Mouse (Mus musculus): ENCODE measurements around the gene Atp7a.
"Not testable (repeated sequence)": the region's sequence is repeated elsewhere in the genome, so short reads cannot be mapped to it uniquely, and the experiment has no call there.

Atp7a gene

DNA sequence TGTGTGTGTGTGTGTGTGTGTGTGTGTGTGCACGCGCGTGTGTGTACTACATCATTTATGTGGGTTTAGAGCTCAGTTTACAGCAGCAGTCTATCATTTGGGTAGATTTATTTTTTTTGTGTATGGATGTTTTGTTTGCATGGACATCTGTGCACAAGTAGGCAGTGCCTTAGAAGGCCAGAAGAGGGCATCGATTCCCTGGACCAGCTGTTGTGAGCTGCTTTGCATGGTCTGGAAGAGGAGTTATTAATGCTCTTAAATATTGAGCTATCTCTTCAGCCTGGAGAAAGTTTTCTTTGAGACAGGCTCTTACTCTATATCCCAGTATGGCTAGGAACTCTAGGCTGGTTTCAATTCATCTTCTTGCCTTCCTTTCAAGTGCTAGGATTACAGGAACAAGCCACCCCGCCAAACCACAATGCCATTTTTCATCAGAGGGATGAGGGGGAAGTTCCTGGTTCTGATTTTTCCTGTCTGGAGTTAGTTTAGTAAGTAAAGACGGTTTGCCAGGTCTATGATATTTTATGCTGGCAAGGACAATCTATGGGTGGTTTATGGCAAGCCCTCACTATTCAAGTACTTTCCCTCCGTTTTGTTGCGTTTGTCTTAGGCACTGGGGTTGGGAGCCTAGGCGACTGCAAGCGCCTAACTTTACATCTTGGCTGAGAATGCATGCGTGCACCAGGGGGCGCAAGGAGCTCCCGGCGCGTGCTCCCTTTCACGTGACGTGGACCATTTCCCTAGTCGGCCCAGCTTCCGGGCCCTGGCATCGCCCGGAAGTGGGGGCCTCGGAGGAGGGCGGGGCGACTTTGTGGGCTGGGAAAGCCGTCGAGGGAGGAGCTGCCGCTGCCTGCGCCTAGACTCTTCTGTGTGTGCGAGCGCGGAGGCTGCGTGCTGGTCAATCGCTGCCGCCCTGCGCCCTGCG, at the start of gene Atp7a:
Gene Atp7a, plus strand, starts transcription at position 859 of the 925 bp plus-strand sequence.
- peak; percentile 90 to 93 for DNase-seq

DNA sequence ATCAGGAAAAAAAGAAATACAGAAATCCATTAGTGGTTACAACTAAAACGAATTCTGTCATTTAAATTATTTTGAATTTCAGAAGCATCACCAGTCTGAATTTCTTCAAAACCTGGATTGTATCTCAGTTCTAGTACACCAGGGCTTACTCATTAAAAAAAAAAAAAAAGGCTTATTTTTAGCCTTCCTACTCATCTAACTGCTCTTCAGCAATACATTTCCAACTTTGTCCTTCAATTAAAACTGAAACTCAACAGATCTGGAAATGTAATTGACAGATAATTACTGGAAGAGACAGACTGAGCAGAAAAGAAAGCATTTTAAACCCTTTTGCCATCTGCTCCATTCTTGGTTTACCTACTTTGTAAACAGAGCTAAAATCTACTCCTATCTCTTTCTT, 25.5 kb upstream of the Atp7a start:
- no peak for DNase-seq

DNA sequence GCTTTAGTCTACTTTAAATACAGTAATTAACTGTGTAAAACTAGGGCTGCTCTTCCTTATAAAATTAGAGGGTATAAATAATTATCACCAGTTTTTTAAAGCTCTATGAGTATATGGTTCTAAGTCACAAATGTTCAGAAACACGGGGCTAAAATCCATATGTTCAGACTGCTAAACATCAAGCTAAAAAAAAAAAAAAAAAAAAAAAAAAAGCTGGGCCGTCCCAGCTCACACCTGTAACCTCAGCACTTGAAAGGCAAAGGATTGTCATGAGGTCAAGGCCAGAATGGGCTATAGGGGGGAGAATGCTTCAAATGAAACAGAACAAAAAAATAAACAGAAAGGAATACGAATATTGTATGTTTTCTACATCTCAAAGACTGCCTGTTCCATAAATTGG, 16.3 kb upstream of the Atp7a start:
- DNase-seq, result no peak

DNA sequence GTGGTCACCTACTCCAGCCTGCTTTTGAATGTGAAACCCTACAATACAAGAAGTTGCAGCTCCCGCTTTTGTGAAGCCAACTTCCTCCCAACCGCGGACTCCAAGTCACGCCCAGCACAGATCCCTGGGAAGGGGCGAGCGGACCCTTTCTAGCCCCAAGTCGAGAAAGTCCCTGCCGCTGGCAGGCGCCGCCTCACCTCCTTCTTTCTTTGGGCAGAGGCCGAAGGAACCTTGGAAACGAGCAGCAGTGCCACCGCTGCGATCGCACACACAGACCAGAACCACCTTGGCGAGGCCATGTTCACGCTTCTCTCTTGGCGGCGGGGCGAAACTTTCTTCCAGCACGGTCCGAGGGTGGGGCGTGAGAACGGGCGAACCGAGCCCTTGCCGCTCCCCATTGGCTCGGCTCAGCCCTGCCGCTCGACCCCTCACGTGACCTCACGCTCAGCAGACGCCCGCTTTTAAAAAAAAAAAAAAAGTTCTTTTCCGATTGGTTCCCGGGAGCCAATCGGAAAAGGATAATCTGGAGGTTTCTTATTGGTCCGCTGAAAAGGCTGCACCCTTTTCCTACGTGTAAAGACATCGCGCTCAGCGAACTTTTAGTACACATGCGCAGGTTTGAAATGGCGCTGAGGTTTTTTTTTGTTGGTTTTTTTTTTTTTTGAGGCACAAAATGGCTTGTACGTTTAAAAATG, 15.5 kb upstream of the Atp7a start, which contains the start of gene Magt1:
Gene Magt1, minus strand, starts transcription at position 442 of the 695 bp plus-strand sequence.
- peak; percentile 87 to 89 for DNase-seq

DNA sequence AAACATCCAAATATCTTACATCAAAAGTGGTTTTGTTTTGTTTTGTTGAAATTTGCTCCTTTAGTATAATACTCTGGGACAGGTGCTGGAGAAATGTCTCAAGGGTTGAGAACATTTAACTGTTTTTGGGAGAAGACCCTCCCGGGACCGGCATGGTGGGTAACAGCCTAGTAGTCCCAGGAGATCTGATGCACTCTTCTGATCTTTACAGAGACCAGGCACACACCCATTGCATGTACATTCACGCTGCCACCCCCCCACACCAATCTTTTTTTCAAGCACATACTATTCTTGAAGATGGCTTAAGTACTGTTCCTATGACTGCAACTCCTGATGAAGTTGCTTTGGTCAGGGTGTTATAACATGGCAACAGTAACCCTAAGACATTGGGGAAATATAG, 14.5 kb upstream of the Atp7a start:
- no peak for DNase-seq

DNA sequence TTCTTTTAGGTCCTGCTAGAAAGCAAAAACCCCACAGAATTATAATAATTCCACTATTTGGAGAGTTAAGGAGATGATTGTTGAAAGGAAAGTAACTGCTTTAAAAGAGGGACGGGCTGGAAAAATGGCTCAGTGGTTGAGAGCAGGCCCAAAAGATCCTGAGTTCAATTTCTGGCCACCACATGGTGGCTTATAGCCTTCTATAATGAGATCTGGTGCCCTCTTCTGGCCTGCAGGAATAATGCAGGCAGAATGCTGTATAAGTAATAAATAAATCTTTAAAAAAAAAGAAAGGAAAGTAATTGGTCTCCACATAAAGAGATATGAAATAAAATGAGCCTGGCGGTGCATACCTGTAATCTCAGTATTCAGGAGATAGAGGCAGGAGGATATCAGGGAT, 13.9 kb upstream of the Atp7a start:
- peak; percentile 35 to 58 for DNase-seq

DNA sequence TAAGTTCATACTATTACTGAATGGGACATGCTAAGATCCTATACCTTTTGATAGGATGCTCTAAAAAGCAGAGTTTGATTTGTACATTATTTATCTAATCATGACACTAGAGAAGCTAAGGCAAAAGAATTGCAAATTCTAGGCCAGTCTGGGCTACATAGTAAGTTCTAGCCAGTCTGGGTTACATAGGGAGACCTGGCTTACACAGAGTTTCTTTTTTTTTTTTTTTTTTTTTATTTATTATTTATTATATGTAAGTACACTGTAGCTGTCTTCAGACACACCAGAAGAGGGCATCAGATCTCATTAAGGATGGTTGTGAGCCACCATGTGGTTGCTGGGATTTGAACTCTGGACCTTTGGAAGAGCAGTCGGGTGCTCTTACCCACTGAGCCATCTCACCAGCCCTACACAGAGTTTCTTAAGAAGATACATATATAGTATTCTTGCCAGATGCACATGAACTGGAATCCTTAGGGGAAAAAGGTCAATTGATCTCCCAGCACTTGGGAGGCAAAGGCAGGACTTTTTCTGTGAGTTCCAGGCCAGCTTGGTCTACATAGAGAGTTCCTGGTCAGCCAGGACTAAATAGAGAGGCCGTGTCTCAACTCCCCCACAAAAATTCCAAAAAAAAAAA, 12.2 kb upstream of the Atp7a start:
- DNase-seq, result not testable (repeated sequence)

DNA sequence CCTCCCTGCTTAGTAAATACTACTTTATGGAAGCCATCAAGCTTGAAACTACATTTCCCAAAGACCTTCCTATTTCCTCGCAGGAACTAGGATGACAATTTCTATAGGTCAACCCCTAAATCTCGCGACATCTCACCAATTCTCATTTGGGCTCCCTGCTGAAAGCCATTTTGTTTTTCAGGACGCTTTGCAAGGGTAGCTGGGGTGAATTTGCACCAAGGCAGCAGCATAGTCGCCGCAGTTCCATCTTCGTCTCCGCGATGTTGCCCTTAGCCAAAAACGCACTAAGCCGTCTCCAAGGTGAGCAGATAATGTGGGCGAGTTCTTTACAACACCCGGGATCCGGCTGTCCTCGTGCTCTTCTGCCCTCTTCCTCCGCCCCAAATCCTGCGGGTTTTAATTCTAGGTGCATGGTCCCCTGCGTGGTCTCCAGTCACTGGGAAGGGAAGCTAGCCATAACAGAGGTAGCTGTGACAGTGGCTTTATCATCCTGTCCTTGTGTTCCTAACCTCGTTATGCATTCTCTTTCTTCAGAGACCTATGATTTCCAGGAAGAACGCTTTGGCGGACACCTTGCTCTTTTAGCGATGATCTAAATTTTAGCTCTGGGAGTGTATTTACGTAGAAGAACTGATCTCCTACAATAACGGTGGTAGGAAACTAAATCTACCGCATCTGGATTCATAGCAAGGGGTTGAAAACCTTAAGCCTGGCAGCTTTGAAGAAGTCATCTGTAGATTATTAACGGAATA, 11.3 kb upstream of the Atp7a start, which contains the start of gene Cox7b:
Gene Cox7b, plus strand, starts transcription at position 130 of the 752 bp plus-strand sequence.
- DNase-seq, result peak; percentile 77 to 85

DNA sequence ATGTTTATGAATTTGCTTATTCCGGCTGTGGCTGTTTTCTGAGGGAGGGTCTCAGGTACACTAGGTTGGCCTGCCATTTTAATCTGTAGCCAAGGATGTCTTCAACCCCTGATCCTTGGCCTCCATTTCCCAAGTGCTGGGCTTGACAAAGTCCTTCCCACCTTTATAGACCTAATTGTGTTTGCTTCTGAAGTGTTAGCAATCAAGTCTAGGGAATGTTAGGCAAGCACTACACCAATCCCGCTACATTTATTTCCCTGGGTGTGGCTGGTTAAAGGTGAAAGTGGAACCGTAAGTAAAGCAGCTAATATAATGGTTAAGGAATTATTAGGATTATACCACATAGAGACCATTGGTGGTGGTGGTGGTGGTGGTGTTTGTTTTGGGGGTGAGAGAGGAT, 10.0 kb upstream of the Atp7a start:
- DNase-seq, result no peak

DNA sequence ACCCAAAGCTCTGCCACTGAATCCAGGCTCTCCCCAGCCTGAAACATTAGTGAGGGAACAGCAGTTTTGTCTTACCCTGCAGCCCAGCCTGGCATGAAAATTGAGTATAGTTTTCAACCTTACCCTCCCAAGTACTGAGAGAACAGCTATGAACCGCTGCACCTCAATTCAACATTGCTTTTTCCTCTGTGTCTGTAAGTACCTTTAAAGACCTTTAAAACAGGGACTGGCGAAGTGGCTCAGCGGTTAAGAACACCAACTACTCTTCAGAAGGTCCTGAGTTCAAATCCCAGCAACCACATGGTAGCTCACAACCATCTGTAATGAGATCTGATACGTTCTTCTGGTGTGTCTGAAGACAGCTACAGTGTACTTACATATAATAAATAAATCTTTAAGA, 9.6 kb upstream of the Atp7a start:
- DNase-seq, result no peak

DNA sequence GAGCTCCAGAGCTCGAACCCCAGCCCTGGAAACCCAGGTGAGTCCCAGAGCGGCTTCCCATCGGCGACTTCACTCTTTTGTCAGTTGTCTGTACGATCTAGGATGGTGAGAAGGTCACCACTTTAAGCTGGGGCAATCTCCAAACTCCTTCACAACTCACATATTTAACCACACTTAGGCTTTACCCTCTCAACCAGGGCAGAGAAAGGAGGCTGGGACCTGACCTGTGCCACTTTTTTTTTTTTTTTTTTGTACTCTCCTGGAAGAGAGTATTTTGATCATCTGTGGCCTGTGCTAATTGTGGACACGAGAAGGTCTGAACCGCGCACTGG, 233 bp downstream of the Atp7a start:
- no peak for DNase-seq

DNA sequence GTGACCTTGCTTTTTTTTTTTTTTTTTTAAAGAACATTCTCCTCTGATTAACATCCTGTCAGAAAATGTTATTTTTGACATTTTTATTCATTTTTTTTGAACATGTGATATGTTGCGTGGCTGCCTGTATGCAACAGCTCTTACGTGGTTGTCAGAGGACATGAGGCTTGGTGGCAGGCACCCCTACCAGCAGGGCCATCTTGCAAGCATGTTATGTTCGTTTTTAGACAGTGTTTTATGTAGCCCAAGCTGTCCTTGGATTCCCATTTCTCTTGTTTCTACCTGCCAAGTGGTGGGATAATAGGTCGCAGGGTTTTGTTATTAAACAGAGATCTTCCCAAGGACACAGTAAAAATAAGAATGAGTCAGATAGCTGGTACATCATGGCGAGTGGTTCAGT, 3.1 kb downstream of the Atp7a start:
- no peak for DNase-seq

DNA sequence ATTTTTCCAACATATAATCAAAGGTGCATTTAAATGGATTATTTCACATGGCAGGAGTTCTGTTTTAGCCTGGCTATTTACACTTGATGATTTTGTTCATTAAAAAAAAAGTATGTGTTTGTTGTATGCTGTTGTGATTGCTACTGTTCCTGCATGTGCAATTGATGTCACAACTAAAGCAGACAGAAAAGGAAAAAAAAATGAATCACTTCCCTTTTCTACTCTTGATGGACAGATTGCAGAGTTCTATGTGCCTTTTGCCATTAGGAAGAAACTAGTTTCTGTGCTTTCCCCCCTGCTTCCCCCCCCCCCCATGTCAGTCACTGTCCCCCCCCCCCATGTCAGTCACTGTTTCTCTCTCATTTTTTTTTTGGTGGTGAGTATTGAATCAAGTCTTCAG, 4.0 kb downstream of the Atp7a start:
- no peak for DNase-seq

DNA sequence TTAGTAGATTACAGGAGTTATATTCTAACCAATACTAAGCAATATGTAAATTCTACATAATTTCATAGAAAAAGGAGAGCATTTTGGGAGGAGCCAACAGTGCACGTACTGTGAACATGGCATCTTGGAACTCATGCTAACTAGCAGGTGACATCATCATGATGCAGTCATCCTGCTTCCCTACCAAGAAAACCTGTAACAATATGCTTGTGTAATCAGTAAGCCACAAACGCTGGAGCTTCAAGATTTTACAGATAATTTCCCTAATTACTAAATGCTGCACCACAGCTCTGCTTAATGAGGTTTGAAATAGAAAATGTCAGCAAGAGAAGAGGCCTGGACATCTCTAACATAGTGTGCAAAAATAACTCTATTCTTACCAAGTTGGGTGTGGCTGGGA, 8.7 kb downstream of the Atp7a start:
- no peak for DNase-seq

DNA sequence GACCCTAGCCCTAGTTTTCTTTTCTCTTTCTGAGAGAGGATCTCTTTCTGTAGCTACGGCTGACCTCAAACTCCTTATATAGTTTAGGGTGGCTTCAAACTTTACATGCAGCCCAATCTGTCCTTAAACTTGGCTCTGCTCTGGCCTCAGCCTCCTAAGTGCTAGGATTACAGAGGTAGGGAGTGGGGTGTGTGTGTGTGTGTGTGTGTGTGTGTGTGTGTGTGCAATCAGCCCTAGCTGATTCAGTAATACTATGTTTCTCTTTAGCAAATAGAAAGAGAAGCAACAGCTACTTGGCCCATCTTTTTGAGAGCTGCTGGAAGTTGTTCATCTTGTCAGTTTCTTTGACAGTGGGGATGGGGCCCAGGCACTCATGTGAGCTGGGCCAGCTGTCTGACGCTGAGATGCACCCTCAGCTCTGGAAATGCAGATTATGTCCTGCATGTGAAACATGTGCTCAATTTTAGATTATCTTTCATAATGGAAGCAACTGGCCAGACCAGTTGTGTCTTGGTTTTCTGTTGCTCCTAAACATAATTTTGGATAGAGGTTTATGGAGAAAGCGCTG, 10.2 kb downstream of the Atp7a start:
- no peak for DNase-seq

DNA sequence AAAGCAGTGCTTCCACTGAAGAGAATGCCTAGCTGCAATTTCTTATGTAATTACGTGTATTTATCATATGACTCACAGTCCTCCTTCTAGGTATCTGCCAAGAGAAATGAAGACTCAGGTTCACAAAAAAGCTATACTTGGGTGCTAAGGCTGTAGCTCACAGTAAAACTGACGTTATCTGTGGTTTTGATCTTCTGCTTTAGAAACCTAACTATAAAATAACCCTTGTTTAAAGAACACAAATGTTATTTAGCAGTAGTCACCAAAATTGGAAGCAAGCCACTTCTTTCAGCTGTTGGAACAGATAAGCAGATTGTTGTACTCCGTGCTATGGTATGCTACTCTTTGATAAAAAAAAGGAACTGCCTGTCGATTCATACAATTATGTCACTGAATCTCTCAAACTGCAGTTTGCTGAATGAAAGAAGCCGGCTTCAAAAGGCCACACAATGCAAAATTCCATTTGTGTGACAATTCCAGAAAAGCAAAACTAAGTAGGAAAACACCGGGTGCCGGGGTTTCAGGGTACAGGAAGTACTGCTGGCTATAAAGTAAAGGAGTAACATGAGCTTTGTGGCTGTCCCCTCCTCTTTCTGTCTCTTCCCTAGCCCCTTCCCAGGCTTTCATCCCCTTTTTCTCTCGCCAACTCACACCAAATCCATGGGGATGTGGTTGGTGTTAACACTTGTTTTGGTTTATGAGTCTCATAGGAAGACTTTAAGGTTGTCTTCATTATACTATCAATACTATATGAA, 17.0 kb downstream of the Atp7a start:
- DNase-seq, result no peak

DNA sequence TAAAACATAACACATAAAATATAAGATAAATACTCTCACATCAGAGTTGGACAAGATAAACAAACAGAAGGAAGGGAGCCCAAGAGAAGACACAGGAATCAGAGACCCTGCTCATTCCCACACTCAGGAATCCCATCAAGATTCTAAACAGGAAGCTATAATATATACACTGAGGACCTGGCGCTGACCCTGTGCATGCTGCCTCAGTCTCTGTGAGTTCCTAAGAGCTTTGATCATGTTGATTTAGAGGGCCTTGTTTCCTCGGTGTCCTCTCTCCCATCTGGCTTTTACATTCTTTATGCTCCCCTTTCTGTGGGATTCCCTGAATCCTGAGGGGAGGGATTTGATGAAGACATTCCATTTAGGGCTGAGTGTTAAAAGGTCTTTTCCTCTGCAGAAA, 18.4 kb downstream of the Atp7a start:
- no peak for DNase-seq

DNA sequence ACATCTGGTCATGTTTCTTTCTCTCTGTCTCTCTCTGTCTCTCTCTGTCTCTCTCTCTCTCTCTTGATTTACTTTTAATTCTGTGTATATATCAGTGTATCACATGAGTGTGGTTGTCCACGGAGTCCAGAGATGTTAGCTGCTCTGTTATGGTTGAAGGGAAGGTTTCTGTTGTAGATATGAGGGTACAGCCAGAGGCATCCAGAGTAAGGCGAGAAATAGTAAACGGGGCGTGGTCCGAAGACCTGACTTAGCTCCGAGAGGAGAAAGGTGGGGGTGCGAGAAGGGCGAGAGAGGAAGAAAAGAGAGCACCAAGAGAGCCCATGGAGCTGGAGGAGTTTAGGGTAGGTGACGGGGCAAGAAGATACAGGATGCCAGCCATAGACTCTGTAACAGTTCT, 18.9 kb downstream of the Atp7a start:
- DNase-seq, result no peak

DNA sequence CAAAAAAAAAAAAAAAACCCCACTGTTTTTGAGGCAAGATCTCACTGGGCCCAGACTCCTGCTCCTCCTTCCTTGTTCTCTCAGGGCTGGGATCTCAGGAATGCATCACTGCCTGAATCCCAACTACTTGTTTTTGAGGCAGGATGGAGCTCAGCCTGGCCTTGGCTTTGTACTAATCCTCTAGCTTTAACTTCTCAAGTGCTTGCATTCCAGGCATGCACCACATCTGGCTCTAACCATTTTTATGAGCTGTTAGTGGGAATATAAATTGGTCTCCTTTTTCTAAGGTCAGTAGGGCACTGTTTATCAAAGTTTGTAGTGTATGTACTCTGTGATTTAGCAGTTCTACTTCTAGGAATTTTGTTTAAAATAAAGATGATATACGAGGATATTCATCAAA, 21.1 kb downstream of the Atp7a start:
- DNase-seq, result no peak

DNA sequence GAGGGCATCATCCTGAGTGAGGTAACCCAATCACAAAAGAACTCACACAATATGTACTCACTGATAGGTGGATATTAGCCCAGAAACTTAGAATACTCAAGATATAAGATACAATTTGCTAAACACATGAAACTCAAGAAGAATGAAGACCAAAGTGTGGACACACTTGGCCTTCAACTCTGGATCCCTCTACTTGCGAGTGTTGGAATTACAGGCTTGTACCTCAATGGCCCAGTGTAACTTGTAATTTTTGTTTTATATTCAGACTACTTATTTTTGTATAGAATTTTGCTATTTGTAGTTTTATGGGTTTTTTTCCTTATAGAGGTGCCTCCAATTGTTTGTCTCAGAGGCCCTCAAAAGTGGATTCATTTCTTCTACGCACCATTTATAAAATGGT, 50.8 kb downstream of the Atp7a start:
- DNase-seq, result not testable (repeated sequence)

DNA sequence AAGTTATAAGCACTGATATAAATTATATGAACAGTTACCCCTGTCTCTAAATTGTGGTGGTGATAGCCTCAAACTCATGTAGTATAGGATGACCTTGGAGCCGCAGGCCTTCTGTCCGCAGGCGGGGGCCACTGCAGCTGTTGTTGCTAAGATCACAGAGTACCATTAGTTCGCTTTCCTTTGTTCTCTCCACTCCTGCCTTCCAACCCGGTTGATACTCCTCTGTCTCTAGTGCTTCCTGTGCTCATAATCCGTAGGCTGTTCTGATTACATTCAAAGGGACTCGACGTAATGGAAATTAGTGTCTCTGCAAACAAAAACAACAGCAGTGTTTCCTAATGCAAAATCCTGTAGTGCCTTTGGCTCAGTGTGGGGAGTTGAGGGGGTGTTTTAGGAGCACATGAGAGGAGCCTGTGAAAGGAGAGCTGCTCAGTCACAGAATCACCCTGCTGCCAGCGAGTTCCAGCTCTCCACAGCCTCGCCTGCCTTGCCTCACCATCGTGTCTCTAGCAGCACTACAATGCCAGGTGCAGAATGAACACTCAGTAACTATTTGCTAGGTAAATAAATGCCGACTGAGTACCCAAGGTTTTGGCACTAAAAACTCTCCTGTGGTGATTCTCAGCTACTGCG, 53.9 kb downstream of the Atp7a start:
- no peak for DNase-seq

Data from kidney, adult 8-10 months (tissue).